Mouse (Mus musculus) CD4-positive naive resting alpha-beta T cell, adult 57 days (primary cell): ENCODE results near the gene Gm3629. TPM values are rescaled to one million over a fixed set of nuclear protein-coding genes. Genes with fewer than 3 reads are reported as not detected.

Experiments used
- total RNA-seq: library from RNA; stranded (reverse); gene quantifications from one replicate; pipeline ENCODE4 v1.2.4, GENCODE M21; 2023

The Gm3629 gene
- not detected for total RNA-seq

DNA sequence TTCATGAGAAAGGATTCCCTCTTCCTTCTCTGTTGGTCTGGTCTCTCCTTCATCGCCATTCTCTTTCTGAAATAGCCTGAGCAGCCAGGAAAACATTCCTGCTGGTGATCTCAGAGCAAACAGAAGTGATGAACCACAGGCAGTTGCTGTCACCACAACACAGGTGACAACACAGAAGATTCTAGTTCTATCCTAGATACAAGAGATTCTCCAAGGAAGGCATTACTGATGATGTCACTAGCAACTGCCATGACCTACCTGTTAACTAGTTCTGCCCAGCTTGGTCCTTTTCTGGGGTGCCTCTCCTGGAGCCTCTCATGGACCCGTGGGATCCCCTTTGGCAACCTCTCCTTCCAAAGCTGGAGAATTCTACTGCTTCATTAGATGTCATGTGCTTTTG, at the start of gene Gm3629:
Gene Gm3629 (minus strand): TSS at position 101 of the 400 bp plus-strand sequence.

DNA sequence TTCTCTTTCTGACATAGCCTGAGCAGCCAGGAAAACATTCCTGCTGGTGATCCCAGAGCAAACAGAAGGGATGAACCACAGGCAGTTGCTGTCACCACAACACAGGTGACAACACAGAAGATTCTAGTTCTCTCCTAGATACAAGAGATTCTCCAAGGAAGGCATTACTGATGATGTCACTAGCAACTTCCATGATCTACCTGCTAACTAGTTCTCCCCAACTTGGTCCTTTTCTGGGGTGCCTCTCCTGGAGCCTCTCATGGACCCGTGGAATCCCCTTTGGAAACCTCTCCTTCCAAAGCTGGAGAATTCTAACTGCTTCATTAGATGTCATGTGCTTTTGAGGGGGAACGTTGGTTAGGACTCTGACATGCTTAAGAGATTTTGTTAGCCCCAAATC, 31.9 kb upstream of the Gm3629 start, which contains the start of gene Gm3460:
Gene Gm3460 (minus strand): TSS at position 101 of the 400 bp plus-strand sequence.

DNA sequence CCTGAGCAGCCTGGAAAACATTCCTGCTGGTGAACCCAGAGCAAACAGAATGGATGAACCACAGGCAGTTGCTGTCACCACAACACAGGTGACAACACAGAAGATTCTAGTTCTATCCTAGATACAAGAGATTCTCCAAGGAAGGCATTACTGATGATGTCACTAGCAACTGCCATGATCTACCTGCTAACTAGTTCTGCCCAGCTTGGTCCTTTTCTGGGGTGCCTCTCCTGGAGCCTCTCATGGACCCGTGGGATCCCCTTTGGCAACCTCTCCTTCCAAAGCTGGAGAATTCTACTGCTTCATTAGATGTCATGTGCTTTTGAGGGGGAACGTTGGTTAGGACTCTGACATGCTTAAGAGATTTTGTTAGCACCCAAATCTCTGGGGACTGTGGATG, 53.2 kb downstream of the Gm3629 start, which contains the start of gene Gm8356:
Gene Gm8356 (minus strand): TSS at position 101 of the 400 bp plus-strand sequence.

Other genes starting within 250 kb of the Gm3629 start
- not detected for gene Gm3618, start 246.9 kb downstream of the Gm3629 start, total RNA-seq
- not detected for gene Gm16440, start 200.3 kb downstream of the Gm3629 start, total RNA-seq
- gene Gm3591, start 178.1 kb downstream of the Gm3629 start, total RNA-seq: not detected
- gene Gm3594, start 146.0 kb downstream of the Gm3629 start, total RNA-seq: not detected
- not detected for gene Gm8356, start 53.3 kb downstream of the Gm3629 start, total RNA-seq
- gene Gm3460, start 31.8 kb upstream of the Gm3629 start, total RNA-seq: not detected
- gene Gm10251, start 93.6 kb upstream of the Gm3629 start, total RNA-seq: not detected
- not detected for gene Gm8050, start 129.6 kb upstream of the Gm3629 start, total RNA-seq
- 1.5 TPM for gene Gm3636, start 151.7 kb upstream of the Gm3629 start, total RNA-seq
- gene Gm8362, start 183.8 kb upstream of the Gm3629 start, total RNA-seq: not detected
- gene Gm3642, start 249.7 kb upstream of the Gm3629 start, total RNA-seq: not detected